Mouse (Mus musculus): ENCODE data around the gene Scyl1. TPM values are rescaled to one million over a fixed set of nuclear protein-coding genes. Genes with fewer than 3 reads are reported as not detected.

Gene Scyl1
- polyA plus RNA-seq, 1 experiment from 2014 or later: 66.9 TPM

DNA sequence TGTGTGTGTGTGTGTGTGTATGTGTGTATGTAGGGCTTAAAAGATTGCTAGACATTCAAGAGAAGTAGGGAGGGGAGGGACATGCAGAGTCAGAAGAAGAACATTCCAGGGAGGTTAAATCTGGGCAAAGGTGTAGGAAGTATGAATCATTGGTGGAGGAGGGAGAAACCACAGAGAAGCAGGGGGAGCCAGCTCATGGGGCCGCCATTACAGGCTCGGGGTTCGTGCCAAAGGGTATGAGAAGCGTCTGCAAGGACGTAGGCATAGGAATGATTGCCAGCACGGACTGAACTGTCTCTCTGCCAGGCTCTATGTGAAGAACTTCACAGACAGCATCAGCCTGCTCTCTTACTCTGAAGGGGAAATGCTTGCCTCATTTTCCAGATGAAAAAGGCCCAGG lies 21.7 kb downstream of the Scyl1 start:
- peaks cover 28% of the 10 kb centered on the region for H3K27me3 ChIP-seq
- WGBS: 80% methylated on average over 6 of the region's 6 CpGs
- ATAC-seq (replicated peaks): no peak
- no peaks in the 10 kb centered on the region for H3K36me3 ChIP-seq
- H3K27ac ChIP-seq (replicated peaks): no peak overlapping the region
- no peak overlapping the region for H3K9ac ChIP-seq (replicated peaks)
- no peak overlapping the region for H3K4me3 ChIP-seq
- peaks cover 29% of the 10 kb centered on the region for H3K4me1 ChIP-seq
- no peak overlapping the region for H3K4me2 ChIP-seq (replicated peaks)
- no peaks in the 10 kb centered on the region for H3K9me3 ChIP-seq

DNA sequence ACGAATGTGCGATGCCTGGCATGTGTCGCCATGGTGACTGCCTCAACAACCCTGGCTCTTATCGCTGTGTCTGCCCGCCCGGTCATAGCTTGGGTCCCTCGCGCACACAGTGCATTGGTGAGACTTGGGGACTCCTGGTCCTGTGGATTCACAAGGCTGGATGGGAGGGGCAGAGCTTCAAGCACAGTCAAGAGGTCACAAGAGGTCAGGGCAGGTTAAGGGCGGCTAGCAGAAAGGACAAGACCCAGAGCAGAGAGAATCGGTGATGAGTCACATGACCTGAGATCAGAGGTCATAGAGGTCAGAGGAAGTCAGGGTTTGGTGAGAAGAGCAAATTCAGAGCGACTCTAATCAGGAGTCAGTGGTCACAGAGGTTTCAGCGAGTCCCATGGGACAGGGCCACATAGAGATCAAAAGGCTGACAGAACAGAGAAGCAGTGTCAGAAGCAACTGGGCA lies 24.3 kb downstream of the Scyl1 start:
- Histone ChIP-seq H3K9ac (replicated peaks) (no peak overlapping the region), H3K9me3 (no peaks in the 10 kb centered on the region), H3K4me2 (replicated peaks) (no peak overlapping the region), H3K4me1 (peaks cover 49% of the 10 kb centered on the region), H3K36me3 (no peaks in the 10 kb centered on the region), H3K27me3 (peaks cover 29% of the 10 kb centered on the region), H3K4me3 (no peak overlapping the region), H3K27ac (replicated peaks) (no peak overlapping the region)
- no peak for ATAC-seq (replicated peaks)
- WGBS: 40% methylated on average over 12 of the region's 12 CpGs

DNA sequence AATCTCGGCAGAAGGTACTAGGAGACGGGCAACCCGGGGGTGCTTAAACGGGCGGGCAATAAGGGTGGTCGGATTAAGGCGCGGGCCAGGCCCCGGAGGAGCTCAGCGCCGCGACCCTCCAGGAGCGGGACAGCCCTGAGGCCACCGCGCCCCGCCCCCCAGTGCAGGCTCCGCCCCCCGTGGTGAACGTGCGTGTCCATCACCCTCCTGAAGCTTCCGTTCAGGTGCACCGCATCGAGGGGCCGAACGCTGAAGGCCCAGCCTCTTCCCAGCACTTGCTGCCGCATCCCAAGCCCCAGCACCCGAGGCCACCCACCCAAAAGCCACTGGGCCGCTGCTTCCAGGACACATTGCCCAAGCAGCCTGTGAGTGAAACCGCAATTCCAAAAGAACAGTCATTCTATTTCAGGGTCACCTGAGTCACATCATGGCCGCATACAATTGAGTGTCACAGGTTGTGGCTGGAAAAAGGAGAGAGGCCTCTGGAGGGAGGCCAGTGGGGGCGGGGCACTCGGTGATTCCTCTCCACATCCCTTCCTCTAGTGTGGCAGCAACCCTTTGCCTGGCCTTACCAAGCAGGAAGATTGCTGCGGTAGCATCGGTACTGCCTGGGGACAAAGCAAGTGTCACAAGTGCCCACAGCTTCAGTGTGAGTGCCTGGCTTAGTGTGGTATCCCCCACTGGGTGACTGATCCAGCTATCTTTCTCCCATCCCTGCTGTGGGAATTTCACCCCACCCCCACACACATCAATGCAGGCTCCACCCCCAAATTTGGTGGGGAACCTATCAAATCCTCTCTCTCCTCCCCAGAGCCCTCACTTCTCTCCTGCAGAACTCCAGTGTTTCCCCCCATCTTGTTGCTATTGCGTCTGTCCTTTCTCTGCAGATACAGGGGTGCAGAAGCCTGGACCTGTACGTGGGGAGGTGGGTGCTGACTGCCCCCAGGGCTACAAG lies 25.2 kb downstream of the Scyl1 start:
- Histone ChIP-seq H3K9me3 (no peaks in the 10 kb centered on the region), H3K4me3 (peak overlapping the region; percentile 21), H3K9ac (replicated peaks) (peak overlapping the region; percentile 10), H3K27ac (replicated peaks) (no peak overlapping the region), H3K36me3 (no peaks in the 10 kb centered on the region), H3K4me2 (replicated peaks) (peak overlapping the region; percentile 46), H3K4me1 (peaks cover 49% of the 10 kb centered on the region), H3K27me3 (peaks cover 24% of the 10 kb centered on the region)
- ATAC-seq (replicated peaks): no peak
- 4% methylated on average over 35 of the region's 36 CpGs for WGBS

DNA sequence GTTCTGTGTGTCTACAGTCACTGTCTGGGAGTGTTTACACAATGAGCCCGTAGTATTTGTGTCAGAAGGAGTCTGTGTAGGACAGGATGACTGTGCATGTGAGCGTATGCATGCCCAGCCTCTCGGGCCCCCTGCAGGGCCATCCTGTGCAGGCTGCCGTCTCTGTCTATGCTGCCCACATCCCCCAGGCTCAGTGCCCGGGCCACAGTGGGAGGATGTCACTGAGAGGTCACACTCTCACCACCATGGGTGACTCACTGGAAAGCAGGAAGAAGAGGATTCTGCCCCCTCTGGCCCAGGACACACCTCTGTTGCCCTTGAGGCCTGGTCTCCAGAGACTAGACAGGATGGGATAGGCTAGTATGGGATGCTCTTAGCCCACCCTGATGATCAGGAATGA lies 27.6 kb downstream of the Scyl1 start:
- H3K27me3 ChIP-seq: peaks cover 13% of the 10 kb centered on the region
- WGBS: 53% methylated on average over 5 of the region's 5 CpGs
- no peak overlapping the region for H3K27ac ChIP-seq (replicated peaks)
- no peaks in the 10 kb centered on the region for H3K9me3 ChIP-seq
- peaks cover 58% of the 10 kb centered on the region for H3K4me1 ChIP-seq
- no peak overlapping the region for H3K4me2 ChIP-seq (replicated peaks)
- no peak for ATAC-seq (replicated peaks)
- H3K4me3 ChIP-seq: no peak overlapping the region
- no peaks in the 10 kb centered on the region for H3K36me3 ChIP-seq
- H3K9ac ChIP-seq (replicated peaks): no peak overlapping the region

- Histone ChIP-seq H3K36me3 (no peaks in the 10 kb centered on the region), H3K4me1 (peaks cover 58% of the 10 kb centered on the region), H3K4me3 (peak overlapping the region; percentile 68), H3K27ac (replicated peaks) (peak overlapping the region; percentile 90), H3K27me3 (peaks cover 13% of the 10 kb centered on the region), H3K4me2 (replicated peaks) (peak overlapping the region; percentile 99), H3K9ac (replicated peaks) (peak overlapping the region; percentile 87), H3K9me3 (no peaks in the 10 kb centered on the region)
- peak; percentile 36 for ATAC-seq (replicated peaks)
- under 1% methylated on average over 32 of the region's 32 CpGs for WGBS
Measured at GRCm38 (mm10) chr19:5742241-5742641, 29.0 kb downstream of the Scyl1 start.

- peak overlapping the region; percentile 87 for H3K9ac ChIP-seq (replicated peaks)
- H3K27ac ChIP-seq (replicated peaks): peak overlapping the region; percentile 90
- H3K4me1 ChIP-seq: peaks cover 58% of the 10 kb centered on the region
- H3K4me3 ChIP-seq: peak overlapping the region; percentile 68
- no peaks in the 10 kb centered on the region for H3K9me3 ChIP-seq
- ATAC-seq (replicated peaks): peak; percentile 75
- H3K36me3 ChIP-seq: no peaks in the 10 kb centered on the region
- under 1% methylated on average over 53 of the region's 55 CpGs for WGBS
- H3K4me2 ChIP-seq (replicated peaks): peak overlapping the region; percentile 99
- peaks cover 13% of the 10 kb centered on the region for H3K27me3 ChIP-seq
Measured at GRCm38 (mm10) chr19:5741641-5742240, 29.5 kb downstream of the Scyl1 start.

GRCm38 (mm10) chr19:5740320-5741317 lies 30.6 kb downstream of the Scyl1 start, which contains the start of gene Ltbp3:
Gene Ltbp3 (plus strand): TSS chr19:5740904.
- Histone ChIP-seq H3K4me3 (peak within 1 kb of the TSS; percentile 68), H3K36me3 (no peaks in the 10 kb centered on the region), H3K27ac (replicated peaks) (peak within 1 kb of the TSS; percentile 90), H3K9ac (replicated peaks) (peak within 1 kb of the TSS; percentile 87), H3K27me3 (peaks cover 13% of the 10 kb centered on the region), H3K9me3 (no peaks in the 10 kb centered on the region), H3K4me2 (replicated peaks) (peak within 1 kb of the TSS; percentile 99), H3K4me1 (peaks cover 47% of the 10 kb centered on the region)
- ATAC-seq (replicated peaks): peak; percentile 79
- WGBS: 7% methylated on average over 13 of the region's 14 CpGs

DNA sequence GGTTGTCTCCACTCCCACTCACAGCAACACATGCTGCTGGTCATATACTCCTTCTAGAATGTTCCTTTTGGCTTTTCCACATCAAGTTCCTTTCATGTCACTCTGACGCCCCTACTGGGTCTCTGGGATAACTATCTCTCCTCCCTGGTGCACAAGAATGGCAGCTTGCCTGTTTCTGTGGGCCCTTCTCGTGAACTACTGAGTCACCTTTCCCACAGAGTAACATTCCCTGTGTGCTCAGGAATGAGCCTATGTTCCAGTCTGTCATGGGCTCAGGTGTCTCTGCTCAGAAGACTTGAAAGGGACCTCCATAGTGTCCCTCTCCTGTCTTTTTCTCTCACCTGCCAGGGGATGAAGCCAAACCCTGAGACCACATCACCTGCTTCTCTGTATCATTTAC lies 31.8 kb downstream of the Scyl1 start:
- Histone ChIP-seq H3K4me1 (peaks cover 40% of the 10 kb centered on the region), H3K9me3 (no peaks in the 10 kb centered on the region), H3K27ac (replicated peaks) (no peak overlapping the region), H3K9ac (replicated peaks) (no peak overlapping the region), H3K27me3 (peaks cover 3% of the 10 kb centered on the region; the same call in 1 of the 2 replicates), H3K36me3 (no peaks in the 10 kb centered on the region), H3K4me2 (replicated peaks) (no peak overlapping the region), H3K4me3 (no peak overlapping the region)
- WGBS: 72% methylated on average over 2 of the region's 2 CpGs
- no peak for ATAC-seq (replicated peaks)

DNA sequence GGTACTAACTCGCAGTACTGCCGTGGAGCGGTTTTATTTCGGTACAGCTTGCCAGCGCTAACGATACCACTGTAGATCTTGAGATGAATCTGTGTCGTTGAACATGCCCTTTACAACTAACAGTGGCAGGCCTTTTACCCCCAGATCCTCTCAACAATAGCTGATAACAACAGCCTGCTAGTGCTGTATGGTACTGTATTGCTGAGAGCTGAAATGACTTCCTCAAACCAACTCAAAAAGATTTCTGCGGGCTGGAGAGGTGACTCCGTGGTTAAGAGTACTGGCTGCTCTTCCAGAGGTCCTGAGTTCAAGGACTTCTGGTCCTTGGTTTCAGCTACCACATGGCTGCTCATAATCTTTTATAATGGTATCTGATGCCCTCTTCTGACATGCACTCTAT lies 36.9 kb downstream of the Scyl1 start:
- no peaks in the 10 kb centered on the region for H3K27me3 ChIP-seq

DNA sequence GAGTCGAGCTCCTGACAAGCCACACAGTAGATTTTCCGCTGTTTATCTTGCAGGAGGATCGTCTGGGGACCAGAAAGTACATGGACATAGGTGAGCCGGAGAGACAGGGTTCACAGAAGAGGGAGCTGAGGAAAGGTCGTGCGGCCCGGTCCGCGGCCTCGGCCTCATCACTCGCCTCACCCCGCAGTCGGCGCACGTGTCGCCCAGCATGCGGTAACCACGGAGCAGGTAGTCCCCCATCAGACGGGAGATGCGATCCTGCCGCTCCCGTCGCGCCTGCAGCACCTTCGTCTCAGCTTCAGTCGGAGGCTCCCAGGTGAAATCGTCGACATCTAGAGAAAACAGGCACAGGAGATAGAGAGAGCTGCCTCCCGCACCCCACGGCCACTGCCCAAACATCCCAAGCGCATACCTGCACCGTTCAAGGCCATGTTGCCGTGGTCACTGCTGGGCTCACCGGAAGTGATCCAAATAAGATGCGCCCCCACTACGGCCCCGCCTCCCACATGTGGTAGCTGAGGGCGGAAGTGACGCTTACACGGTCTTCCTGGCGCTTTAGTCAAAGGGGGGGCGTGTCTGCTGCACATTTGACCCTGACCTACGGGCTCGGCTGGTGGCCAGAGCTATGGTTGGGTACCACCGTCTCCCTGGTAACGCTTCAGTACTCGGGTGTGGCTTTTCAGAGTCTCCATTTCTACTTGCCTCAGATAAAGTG lies 39.8 kb downstream of the Scyl1 start:
- Histone ChIP-seq H3K4me2 (replicated peaks) (peak overlapping the region; percentile 93), H3K4me1 (peaks cover 47% of the 10 kb centered on the region), H3K9me3 (no peaks in the 10 kb centered on the region), H3K27me3 (no peaks in the 10 kb centered on the region), H3K36me3 (no peaks in the 10 kb centered on the region), H3K4me3 (peak overlapping the region; percentile 58), H3K27ac (replicated peaks) (peak overlapping the region; percentile 59), H3K9ac (replicated peaks) (peak overlapping the region; percentile 61)
- WGBS: under 1% methylated on average over 47 of the region's 47 CpGs
- ATAC-seq (replicated peaks): peak; percentile 83

More for the DNA sequence above, 36.9 kb downstream of the Scyl1 start:
- ATAC-seq (replicated peaks): no peak
- no peak overlapping the region for H3K4me2 ChIP-seq (replicated peaks)
- H3K9me3 ChIP-seq: no peaks in the 10 kb centered on the region
- H3K4me1 ChIP-seq: peaks cover 23% of the 10 kb centered on the region
- H3K9ac ChIP-seq (replicated peaks): no peak overlapping the region
- 83% methylated on average over 9 of the region's 9 CpGs for WGBS
- no peaks in the 10 kb centered on the region for H3K36me3 ChIP-seq
- no peak overlapping the region for H3K27ac ChIP-seq (replicated peaks)
- H3K4me3 ChIP-seq: no peak overlapping the region
